Mouse (Mus musculus) cerebellum, postnatal 4 days (tissue): Measurements from ENCODE around the gene Rpain.

Experiments
- DNase-seq, 2 experiments: peaks; one replicate each; pipeline ENCODE4 v3.0.0; 2022; ENCODE audit warnings: low spot score in 2 of 2, mixed read lengths in 1 of 2

Rpain gene

GRCm38 (mm10) chr11:71001167-71001566, 31.2 kb downstream of the Rpain start:
- no peak for DNase-seq

GRCm38 (mm10) chr11:71003611-71004315, 33.8 kb downstream of the Rpain start:
- no peak for DNase-seq

- DNase-seq, result peak; percentile 94 to 97
Observed at GRCm38 (mm10) chr11:71004316-71004773, 34.3 kb downstream of the Rpain start, which contains the start of gene Dhx33. Gene Dhx33, minus strand, starts transcription at chr11:71004437.

- no peak for DNase-seq
Observed at GRCm38 (mm10) chr11:71005046-71005445, 35.0 kb downstream of the Rpain start.

GRCm38 (mm10) chr11:71007026-71007425, 37.0 kb downstream of the Rpain start:
- no peak for DNase-seq

- no peak for DNase-seq
Observed at GRCm38 (mm10) chr11:71007831-71008230, 37.8 kb downstream of the Rpain start.

GRCm38 (mm10) chr11:71008321-71008720, 38.3 kb downstream of the Rpain start:
- DNase-seq, result no peak

- no peak for DNase-seq
Observed at GRCm38 (mm10) chr11:71012743-71013142, 42.7 kb downstream of the Rpain start.

- no peak for DNase-seq
Observed at GRCm38 (mm10) chr11:71017051-71017450, 47.0 kb downstream of the Rpain start.

GRCm38 (mm10) chr11:71018416-71019200, 48.6 kb downstream of the Rpain start:
- no peak for DNase-seq

GRCm38 (mm10) chr11:71019201-71020068, 49.4 kb downstream of the Rpain start, which contains the start of the genes Mis12 and Derl2:
Gene Mis12, plus strand, starts transcription at chr11:71019611.
Gene Derl2, minus strand, starts transcription at chr11:71019841.
- DNase-seq, result peak; percentile 95 to 97
